19 mouse cellular contexts compared by ENCODE assay signal in genomic region chr6:64490313-64491067, GRCm38 (mm10).
DNase-seq lines count a peak whose midpoint lies in the region; ATAC-seq and TF ChIP-seq lines count a peak whose summit lies in the region.
"Had no signal": no experiment of that assay in that cellular context is flagged by ENCODE, and none has a peak within 500 bp of the region (broad histone marks: within the 10 kb centered on the region; RNA-seq: fewer than 3 reads in every experiment).

No protein-coding gene starts in this region.

- no peak for DNase-seq in hindbrain, embryonic 10.5 days (ENCODE audit: low spot score)
- peak; percentile 70 for DNase-seq in brain, embryonic 14.5 days (ENCODE audit: low read depth)
- DNase-seq in hindbrain, embryonic 14.5 days (ENCODE audit: low spot score), result peak; percentile 43
- DNase-seq in right cerebral cortex, adult 2 months (ENCODE audit: low spot score in 2 of 2), result no peak
- no peak for DNase-seq in natural killer cell, adult 2 months (ENCODE audit: low spot score in 2 of 2)
- DNase-seq: cerebellum, postnatal 14 days; gastrocnemius, postnatal 36 days; heart, postnatal 10 days; lung, postnatal 10 days; right cerebral cortex, postnatal 14 days; thymus, postnatal 25 days had no signal

- no peak overlapping the region for H3K9ac ChIP-seq in hindbrain, embryonic 13.5 days
- H3K9ac ChIP-seq in hindbrain, embryonic 14.5 days, result no peak overlapping the region
- H3K9ac ChIP-seq in midbrain, embryonic 16.5 days (ENCODE audit: low read depth, low read length), result no peak overlapping the region
- H3K9ac ChIP-seq: kidney, embryonic 15.5 days; liver, embryonic 15.5 days had no signal

- TF ChIP-seq CTCF in brain, embryonic 14.5 days (IDR thresholded peaks at IDR 0.05; ENCODE audit: borderline replicate concordance, extremely low read depth, insufficient read depth, insufficient read length), result no peak

- no peak for TF ChIP-seq POLR2A in brain, embryonic 14.5 days (IDR thresholded peaks at IDR 0.05; ENCODE audit: borderline replicate concordance, extremely low read depth, insufficient read depth, insufficient read length, poor library complexity, severe bottlenecking)

- no peaks in the 10 kb centered on the region for H3K9me3 ChIP-seq in hindbrain, embryonic 13.5 days
- no peaks in the 10 kb centered on the region for H3K9me3 ChIP-seq in hindbrain, embryonic 10.5 days
- H3K9me3 ChIP-seq in hindbrain, embryonic 14.5 days (ENCODE audit: control insufficient read depth, low read length), result no peaks in the 10 kb centered on the region
- H3K9me3 ChIP-seq in midbrain, embryonic 16.5 days (replicated peaks; ENCODE audit: control insufficient read depth, low read length, poor library complexity, severe bottlenecking), result no peaks in the 10 kb centered on the region
- H3K9me3 ChIP-seq: kidney, embryonic 15.5 days; liver, embryonic 15.5 days had no signal

- H3K27ac ChIP-seq in hindbrain, embryonic 13.5 days, result no peak overlapping the region; the same call in 1 of the 2 replicates
- no peak overlapping the region for H3K27ac ChIP-seq in hindbrain, embryonic 10.5 days
- no peak overlapping the region for H3K27ac ChIP-seq in hindbrain, embryonic 14.5 days
- 0 out of 2 replicates have a peak overlapping the region, but pooled peaks have one; percentile 18 for H3K27ac ChIP-seq in midbrain, embryonic 16.5 days (ENCODE audit: low read length)
- H3K27ac ChIP-seq: kidney, embryonic 15.5 days; liver, embryonic 15.5 days; stomach, postnatal 0 days had no signal

- H3K4me2 ChIP-seq in hindbrain, embryonic 13.5 days, result no peak overlapping the region
- H3K4me2 ChIP-seq in hindbrain, embryonic 14.5 days (replicated peaks), result no peak overlapping the region
- H3K4me2 ChIP-seq in midbrain, embryonic 16.5 days (ENCODE audit: low read length), result no peak overlapping the region
- H3K4me2 ChIP-seq: kidney, embryonic 15.5 days; liver, embryonic 15.5 days had no signal

- 69% methylated on average over 4 of the region's 4 CpGs for WGBS in hindbrain, embryonic 13.5 days
- 75% methylated on average over 4 of the region's 4 CpGs for WGBS in hindbrain, embryonic 10.5 days
- 60% methylated on average over 4 of the region's 4 CpGs for WGBS in hindbrain, embryonic 14.5 days
- WGBS in midbrain, embryonic 16.5 days, result 44% methylated on average over 4 of the region's 4 CpGs

- ATAC-seq in hindbrain, embryonic 13.5 days (ENCODE audit: low FRiP score), result peak; percentile 65
- peak; percentile 70 for ATAC-seq in hindbrain, embryonic 14.5 days (ENCODE audit: low FRiP score)
- peak; percentile 97 for ATAC-seq in midbrain, embryonic 16.5 days
- ATAC-seq: activated CD4-positive, CD25-positive, alpha-beta regulatory T cell, adult 4 months; Patski had no signal

- no peaks in the 10 kb centered on the region for H3K4me1 ChIP-seq in hindbrain, embryonic 13.5 days (replicated peaks)
- no peaks in the 10 kb centered on the region for H3K4me1 ChIP-seq in hindbrain, embryonic 10.5 days (replicated peaks)
- no peaks in the 10 kb centered on the region for H3K4me1 ChIP-seq in hindbrain, embryonic 14.5 days (replicated peaks; ENCODE audit: control insufficient read depth, insufficient read depth, low read length)
- peaks cover 2% of the 10 kb centered on the region; the same call in 1 of the 2 replicates for H3K4me1 ChIP-seq in midbrain, embryonic 16.5 days (ENCODE audit: control insufficient read depth, insufficient read depth, low read length)
- H3K4me1 ChIP-seq: kidney, embryonic 15.5 days; liver, embryonic 15.5 days had no signal

- no peaks in the 10 kb centered on the region for H3K36me3 ChIP-seq in hindbrain, embryonic 13.5 days
- H3K36me3 ChIP-seq in hindbrain, embryonic 10.5 days, result no peaks in the 10 kb centered on the region
- no peaks in the 10 kb centered on the region for H3K36me3 ChIP-seq in hindbrain, embryonic 14.5 days (replicated peaks; ENCODE audit: control insufficient read depth, insufficient read depth)
- no peaks in the 10 kb centered on the region for H3K36me3 ChIP-seq in midbrain, embryonic 16.5 days (ENCODE audit: control insufficient read depth, insufficient read depth, low read length)
- H3K36me3 ChIP-seq: kidney, embryonic 15.5 days; liver, embryonic 15.5 days had no signal

- no peak overlapping the region for H3K4me3 ChIP-seq in hindbrain, embryonic 13.5 days
- no peak overlapping the region for H3K4me3 ChIP-seq in hindbrain, embryonic 10.5 days
- H3K4me3 ChIP-seq in hindbrain, embryonic 14.5 days (replicated peaks; ENCODE audit: low read length), result no peak overlapping the region
- no peak overlapping the region for H3K4me3 ChIP-seq in midbrain, embryonic 16.5 days (ENCODE audit: low read depth, low read length)
- H3K4me3 ChIP-seq: kidney, embryonic 15.5 days; liver, embryonic 15.5 days; myocyte had no signal

- no peaks in the 10 kb centered on the region for H3K27me3 ChIP-seq in hindbrain, embryonic 13.5 days
- no peaks in the 10 kb centered on the region for H3K27me3 ChIP-seq in hindbrain, embryonic 10.5 days (ENCODE audit: insufficient read depth, poor library complexity, severe bottlenecking)
- H3K27me3 ChIP-seq in hindbrain, embryonic 14.5 days (ENCODE audit: control insufficient read depth, insufficient read depth, low read length), result no peaks in the 10 kb centered on the region
- H3K27me3 ChIP-seq in midbrain, embryonic 16.5 days (ENCODE audit: control insufficient read depth, insufficient read depth, low read depth, low read length), result no peaks in the 10 kb centered on the region
- H3K27me3 ChIP-seq: kidney, embryonic 15.5 days; liver, embryonic 15.5 days; Patski had no signal

Comparison
In these comparisons a context has a peak if more than half of its experiments do, and no peak if none do; other contexts are left out.
1. DNase-seq: peak in brain, embryonic 14.5 days (single experiment) and hindbrain, embryonic 14.5 days (single experiment); none in hindbrain, embryonic 10.5 days (single experiment), right cerebral cortex, adult 2 months (0 of 2) and natural killer cell, adult 2 months (0 of 2).
2. Peak in every context shown above with its lines, with median percentiles within 50 percentile points of each other: ATAC-seq.